Mouse (Mus musculus): ENCODE data around the gene Ly86.
A peak's percentile ranks its signal among the peaks of the same experiment; 100 is the strongest.

The Ly86 gene

DNA sequence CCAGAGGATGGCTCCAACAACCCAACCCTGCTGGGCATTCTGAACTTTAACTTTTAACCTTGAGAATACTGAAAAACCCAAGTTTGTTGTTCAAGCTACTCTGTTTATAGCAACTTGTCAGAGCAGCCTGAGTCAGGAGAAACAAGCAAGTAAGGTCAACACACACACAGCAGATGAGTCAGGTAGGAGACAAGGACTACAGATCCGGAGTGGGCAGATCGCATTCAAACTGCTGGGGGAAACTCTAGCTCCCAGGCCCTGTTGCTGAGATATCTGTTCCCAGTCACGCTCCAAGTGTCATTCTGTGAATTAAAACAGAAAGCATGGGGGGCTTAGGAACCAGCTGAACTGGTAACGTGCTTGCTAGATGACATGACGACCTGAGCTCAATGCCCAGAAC lies 4.0 kb downstream of the Ly86 start:
- peak in 1 of 2 experiments; percentile 74 for DNase-seq (ENCODE audit: inconsistent age in 2 of 2, low spot score in 1 of 2)

DNA sequence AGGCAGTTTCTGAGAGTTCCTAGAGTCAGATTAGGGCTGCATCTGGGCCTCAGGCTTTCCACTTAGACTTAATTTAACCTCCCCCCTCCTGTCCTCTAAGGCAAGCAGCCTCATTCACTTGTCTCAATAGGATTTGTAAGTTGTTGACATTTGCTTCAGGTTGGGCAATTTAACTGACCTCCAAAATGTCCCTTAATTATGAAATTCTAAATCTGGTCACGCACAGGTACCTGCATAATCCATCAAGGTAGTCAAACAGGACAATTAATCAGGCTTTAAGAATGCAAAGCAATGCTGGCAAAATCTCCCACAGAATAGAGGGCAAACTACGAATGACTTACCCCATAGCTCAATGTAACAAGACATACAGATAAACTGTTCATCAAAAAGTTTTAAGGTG lies 8.0 kb downstream of the Ly86 start:
- no peak for DNase-seq (ENCODE audit: inconsistent age in 2 of 2, low spot score in 1 of 2)

DNA sequence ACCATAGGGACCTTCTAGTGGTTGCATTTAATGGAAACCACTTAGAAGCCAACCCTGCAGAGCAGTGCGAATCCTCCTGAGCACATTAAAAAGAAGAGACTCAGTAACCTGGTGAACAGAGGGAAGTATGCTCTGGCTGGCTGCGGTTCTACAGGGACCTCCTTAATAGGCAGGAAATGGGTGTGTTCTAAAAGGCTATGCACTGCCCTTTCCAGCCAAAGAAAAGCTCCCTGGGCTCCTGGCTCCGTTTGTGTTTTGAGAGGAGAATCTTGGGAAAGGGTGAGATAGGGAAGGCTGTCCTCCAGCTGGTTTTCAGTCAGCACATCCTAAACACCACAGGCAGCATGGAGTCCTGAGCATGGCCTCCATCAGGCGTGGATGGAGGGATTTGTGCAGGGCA lies 8.9 kb downstream of the Ly86 start:
- no peak for DNase-seq (ENCODE audit: inconsistent age in 2 of 2, low spot score in 1 of 2)

GRCm38 (mm10) chr13:37354432-37354831 lies 9.4 kb downstream of the Ly86 start:
- no peak for DNase-seq (ENCODE audit: inconsistent age in 2 of 2, low spot score in 1 of 2)

DNA sequence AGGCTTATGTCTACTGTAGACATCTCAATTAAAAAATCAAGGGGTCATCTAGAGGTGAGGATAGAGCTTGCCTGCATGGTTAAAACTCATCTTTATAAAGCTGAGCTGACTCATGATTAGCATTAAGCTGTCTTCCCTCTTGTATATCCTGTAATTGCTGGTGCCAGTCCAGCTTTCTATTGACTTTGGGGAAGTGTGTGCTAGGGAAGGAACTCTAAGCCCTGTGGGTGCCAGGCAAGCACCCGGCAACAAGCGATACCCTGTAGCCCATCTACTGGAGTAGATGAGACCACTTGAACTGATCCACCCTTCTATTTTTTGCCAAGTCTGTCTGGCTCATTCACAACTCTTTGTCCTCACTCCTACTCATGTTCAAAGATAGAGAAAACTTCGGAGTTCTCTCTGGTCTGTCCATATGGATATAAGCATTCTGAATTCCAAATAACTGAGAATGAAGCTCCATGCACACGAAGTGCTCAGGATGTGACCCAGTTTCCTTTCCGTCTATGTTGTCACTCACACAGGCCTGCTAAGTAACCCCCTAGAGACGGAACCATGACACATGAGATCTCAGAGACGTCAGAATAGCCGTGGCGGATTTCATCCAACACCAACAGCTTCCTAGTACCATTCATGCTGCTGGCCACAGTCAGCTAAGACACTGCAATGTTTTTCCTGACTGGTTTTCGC lies 10.8 kb downstream of the Ly86 start:
- no peak for DNase-seq (ENCODE audit: inconsistent age in 2 of 2, low spot score in 1 of 2)

- no peak for DNase-seq (ENCODE audit: inconsistent age in 2 of 2, low spot score in 1 of 2)
These were observed 11.5 kb downstream of the Ly86 start for GRCm38 (mm10) chr13:37356549-37356948.

GRCm38 (mm10) chr13:37358112-37358511 lies 13.1 kb downstream of the Ly86 start:
- DNase-seq (ENCODE audit: inconsistent age in 2 of 2, low spot score in 1 of 2) = no peak

GRCm38 (mm10) chr13:37361249-37361648 lies 16.2 kb downstream of the Ly86 start:
- DNase-seq (ENCODE audit: inconsistent age in 2 of 2, low spot score in 1 of 2) = no peak

- DNase-seq (ENCODE audit: inconsistent age in 2 of 2, low spot score in 1 of 2) = no peak
These were observed 19.3 kb downstream of the Ly86 start for GRCm38 (mm10) chr13:37364351-37364750.

GRCm38 (mm10) chr13:37376411-37376810 lies 31.4 kb downstream of the Ly86 start:
- no peak for DNase-seq (ENCODE audit: inconsistent age in 2 of 2, low spot score in 1 of 2)

DNA sequence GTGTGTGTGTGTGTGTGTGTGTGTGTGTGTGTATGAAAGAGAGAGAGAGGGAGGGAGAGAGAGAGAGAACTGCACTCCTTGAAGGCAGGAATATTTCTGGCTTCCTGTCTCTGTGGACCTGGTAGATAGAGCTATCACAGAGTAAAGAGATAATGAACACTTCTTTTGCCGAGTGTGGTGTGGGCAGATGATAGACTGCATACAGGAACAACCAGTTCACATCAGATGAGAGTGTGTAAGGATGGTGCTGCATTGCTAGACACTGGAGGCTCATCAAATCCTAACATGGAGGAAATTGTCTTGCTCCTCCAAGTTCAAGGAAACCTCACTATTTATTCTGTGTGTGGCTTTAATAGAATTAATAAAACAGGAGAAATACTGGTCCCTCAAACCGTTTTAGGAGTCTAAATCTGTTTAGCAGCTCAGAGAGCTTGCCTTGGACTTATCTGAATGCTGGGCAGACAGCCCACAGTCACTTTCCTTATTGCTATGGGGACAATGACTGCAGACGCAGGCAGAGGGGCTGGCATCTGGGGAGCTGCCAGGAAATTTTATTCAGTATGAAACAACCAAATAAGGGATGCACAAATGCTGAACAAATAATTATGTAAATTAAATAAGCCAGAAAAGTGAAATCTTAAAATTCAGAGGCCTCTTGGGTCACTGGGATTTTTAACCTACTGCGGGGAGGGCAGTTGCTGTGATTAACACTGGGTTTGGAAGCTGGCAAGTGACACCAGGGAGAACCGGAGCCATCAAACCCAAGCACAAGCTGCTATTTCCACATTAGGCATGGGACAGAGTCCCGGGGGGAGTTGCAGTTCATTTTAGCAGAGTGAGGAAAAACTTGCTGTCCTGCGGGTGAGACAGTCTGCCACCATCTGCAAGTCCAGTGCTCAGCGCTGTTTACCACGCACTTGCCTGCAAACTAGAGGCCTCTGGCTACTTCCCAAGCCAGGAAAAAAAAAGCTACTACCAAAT lies 43.5 kb downstream of the Ly86 start:
- peak in 1 of 2 experiments; percentile 45 for DNase-seq (ENCODE audit: inconsistent age in 2 of 2, low spot score in 1 of 2)

DNA sequence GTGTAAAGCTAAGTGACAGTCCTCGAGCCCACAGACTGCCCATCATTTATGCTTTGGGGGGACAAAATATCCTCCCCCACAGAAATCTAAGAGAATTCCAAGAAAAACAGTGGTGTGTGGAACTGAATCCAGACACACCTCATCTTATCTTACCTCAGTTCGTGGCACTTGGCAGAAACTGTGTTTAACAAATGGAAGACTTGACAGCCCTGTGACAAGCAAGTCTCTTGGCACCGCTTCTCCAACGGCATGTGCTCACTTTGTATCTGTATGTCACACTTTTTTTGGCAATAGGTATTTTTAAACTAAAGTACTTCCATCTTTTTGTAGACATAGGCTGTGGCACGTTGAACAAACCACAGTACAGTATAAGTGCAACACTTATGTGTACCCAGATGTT lies 44.3 kb downstream of the Ly86 start:
- no peak for DNase-seq (ENCODE audit: inconsistent age in 2 of 2, low spot score in 1 of 2)

GRCm38 (mm10) chr13:37398791-37399190 lies 53.8 kb downstream of the Ly86 start:
- DNase-seq (ENCODE audit: inconsistent age in 2 of 2, low spot score in 1 of 2) = peak in 1 of 2 experiments; percentile 37

DNA sequence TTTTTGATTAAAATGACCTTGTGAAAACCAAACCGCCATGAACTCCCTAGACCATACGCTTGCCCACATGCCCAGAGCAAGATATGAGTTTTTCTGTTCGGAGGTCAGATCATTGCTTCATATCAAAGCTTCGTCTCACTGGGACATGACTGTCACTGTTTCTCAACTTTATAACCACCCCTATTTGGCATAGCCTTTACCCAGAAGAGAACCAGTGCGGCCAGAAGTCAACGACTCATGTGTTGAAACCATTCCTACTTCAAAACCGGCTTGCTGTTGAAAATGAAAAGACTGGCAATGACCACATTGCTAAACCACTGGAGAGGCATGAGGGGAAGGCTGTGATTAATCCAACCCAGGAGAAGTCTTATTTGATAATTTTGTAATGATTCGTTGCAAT lies 54.3 kb downstream of the Ly86 start:
- peak in 1 of 2 experiments; percentile 54 for DNase-seq (ENCODE audit: inconsistent age in 2 of 2, low spot score in 1 of 2)

GRCm38 (mm10) chr13:37402421-37402820 lies 57.4 kb downstream of the Ly86 start:
- no peak for DNase-seq (ENCODE audit: inconsistent age in 2 of 2, low spot score in 1 of 2)

DNA sequence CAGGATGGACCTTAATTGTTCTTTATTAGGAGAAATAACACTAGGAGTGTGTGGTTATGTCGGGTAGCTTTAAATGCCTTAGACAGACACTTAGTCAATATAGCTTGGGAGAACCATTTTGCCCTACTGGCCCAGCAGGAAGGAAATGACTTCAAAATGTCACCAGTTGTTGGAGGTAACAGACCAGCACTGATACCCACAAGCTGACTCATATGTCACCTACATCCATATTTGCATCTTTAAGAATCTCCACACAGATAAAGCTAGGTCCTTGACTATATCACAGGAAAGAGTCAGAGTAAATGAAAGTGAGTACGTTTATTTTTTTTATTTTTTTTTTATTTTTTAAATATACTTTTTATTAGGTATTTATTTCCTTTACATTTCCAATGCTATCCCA lies 58.7 kb downstream of the Ly86 start:
- no peak for DNase-seq (ENCODE audit: inconsistent age in 2 of 2, low spot score in 1 of 2)

DNA sequence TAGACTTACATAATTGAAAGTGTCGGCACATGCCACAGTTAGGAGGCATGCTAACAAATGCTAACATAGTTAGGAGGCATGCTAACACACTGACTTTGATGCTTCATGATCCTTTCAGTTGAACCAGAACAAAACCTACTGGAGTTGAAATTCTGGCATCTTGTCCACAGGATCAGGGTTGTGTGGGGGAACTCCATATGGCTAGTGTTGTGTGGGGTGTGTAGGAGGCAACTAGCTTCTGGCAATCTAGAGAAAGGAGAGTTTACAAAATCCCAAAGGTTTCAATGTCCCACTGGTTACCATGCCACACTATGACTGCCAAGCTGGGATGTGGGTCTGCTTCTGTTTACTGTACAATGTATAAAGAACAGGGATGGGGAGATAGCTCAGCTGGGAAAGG lies 70.7 kb downstream of the Ly86 start:
- no peak for DNase-seq (ENCODE audit: inconsistent age in 2 of 2, low spot score in 1 of 2)

DNA sequence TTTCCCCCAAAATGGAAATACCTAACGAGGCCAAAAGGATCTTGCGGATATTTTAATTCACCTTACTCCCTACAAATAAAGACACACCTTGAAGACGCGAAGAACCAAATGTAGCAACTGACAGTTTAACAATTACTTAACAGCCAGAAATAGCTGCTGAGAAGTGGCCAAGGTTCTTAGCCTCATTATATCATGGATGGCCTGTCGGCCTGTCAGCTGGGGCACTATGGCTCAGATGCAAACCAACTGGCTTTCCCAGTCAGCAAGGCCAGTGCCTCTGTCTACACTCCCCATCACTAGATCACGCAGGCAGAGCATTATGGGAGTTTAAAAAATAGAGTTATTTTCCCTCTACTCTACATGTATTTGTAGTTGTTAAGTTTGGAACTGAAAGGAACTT lies 78.4 kb downstream of the Ly86 start:
- no peak for DNase-seq (ENCODE audit: inconsistent age in 2 of 2, low spot score in 1 of 2)

GRCm38 (mm10) chr13:37424904-37425303 lies 79.9 kb downstream of the Ly86 start:
- DNase-seq (ENCODE audit: inconsistent age in 2 of 2, low spot score in 1 of 2) = no peak

- DNase-seq (ENCODE audit: inconsistent age in 2 of 2, low spot score in 1 of 2) = no peak
These were observed 80.4 kb downstream of the Ly86 start for GRCm38 (mm10) chr13:37425406-37425805.

DNA sequence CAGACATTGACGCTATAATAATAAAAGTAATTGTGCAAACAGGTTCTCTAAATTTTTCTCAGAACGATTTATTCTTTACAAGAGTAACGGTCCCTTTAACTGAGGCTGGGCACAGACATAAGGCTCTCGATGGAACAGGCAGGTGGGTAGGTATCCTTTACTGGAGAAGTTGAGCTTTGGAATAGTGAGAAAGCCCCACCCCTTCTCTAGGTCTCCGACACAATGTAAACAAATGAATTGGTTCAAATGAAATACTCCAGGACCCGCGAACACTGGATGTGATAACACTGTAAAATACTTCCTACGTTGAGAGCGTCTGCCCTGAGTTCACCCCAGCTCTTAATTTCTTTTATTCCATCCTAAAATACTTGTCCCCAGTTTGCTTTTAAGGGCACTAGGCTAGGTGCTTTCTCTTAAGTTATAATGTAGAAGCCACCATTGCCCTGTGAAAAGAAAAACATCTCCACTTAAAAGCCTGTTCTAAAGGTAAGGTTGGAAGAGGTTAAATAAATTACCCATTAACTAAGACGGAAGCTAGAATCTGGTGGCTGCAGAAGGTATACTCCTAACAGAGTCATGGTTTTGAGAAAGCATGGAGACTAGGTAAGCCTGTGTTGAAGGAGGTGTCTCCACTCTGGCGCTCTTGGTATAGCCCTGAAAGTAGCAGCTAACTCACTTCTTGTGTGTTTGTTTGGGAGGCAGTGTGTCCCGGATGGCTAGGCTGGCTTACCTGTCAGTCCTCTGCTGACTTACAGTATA lies 81.7 kb downstream of the Ly86 start:
- no peak for DNase-seq (ENCODE audit: inconsistent age in 2 of 2, low spot score in 1 of 2)
